Mouse (Mus musculus) CH12.LX (cell line): ENCODE measurements around the gene Dlg2.

Experiments
- CTCF ChIP-seq, 2 experiments: IDR thresholded peaks in 1 of 2; conservative IDR thresholded peaks in 1 of 2; 2 replicates each; pipeline ENCODE4 v1.5.1; 2011 to 2012; ENCODE audit warnings: low read depth in 2 of 2, low read length in 2 of 2, improper control_type of control experiment in 1 of 2, inconsistent platforms in 1 of 2, mild to moderate bottlenecking in 1 of 2, moderate library complexity in 1 of 2
- EP300 ChIP-seq: IDR thresholded peaks from 2 replicates; pipeline ENCODE4 v1.6.1; 2011; ENCODE audit warnings: low read length, improper control_type of control experiment
- JUN ChIP-seq: IDR thresholded peaks from 2 replicates; pipeline ENCODE4 v1.6.1; 2011; ENCODE audit warnings: low read depth, mild to moderate bottlenecking, low read length, improper control_type of control experiment, moderate library complexity; ENCODE audit not compliant: insufficient read depth
- KAT2A ChIP-seq: IDR thresholded peaks from 2 replicates; pipeline ENCODE4 v1.6.1; 2012; ENCODE audit warnings: low read length, improper control_type of control experiment, inconsistent platforms; ENCODE audit not compliant: insufficient replicate concordance
- MAX ChIP-seq: IDR thresholded peaks from 2 replicates; pipeline ENCODE4 v1.6.1; 2011; ENCODE audit warnings: low read length, improper control_type of control experiment
- POLR2A ChIP-seq: IDR thresholded peaks from 2 replicates; pipeline ENCODE4 v1.6.1; 2011; ENCODE audit warnings: low read depth, mild to moderate bottlenecking, improper control_type of control experiment, low read length
- POLR2AphosphoS2 ChIP-seq: IDR thresholded peaks from 2 replicates; pipeline ENCODE4 v1.6.1; 2011; ENCODE audit warnings: low read depth, low read length, improper control_type of control experiment
- RCOR1 ChIP-seq: conservative IDR thresholded peaks from 2 replicates; pipeline ENCODE4 v1.6.1; 2012; ENCODE audit warnings: low read depth, mild to moderate bottlenecking, inconsistent platforms, low read length, improper control_type of control experiment
- SIN3A ChIP-seq: IDR thresholded peaks from 2 replicates; pipeline ENCODE4 v1.6.1; 2012; ENCODE audit warnings: low read length, improper control_type of control experiment, inconsistent platforms
- TCF12 ChIP-seq: IDR thresholded peaks from 2 replicates; pipeline ENCODE4 v1.6.1; 2014; ENCODE audit warnings: low read depth, mild to moderate bottlenecking, inconsistent platforms, low read length, improper control_type of control experiment
- USF1 ChIP-seq: IDR thresholded peaks from 2 replicates; pipeline ENCODE4 v1.6.1; 2014; ENCODE audit warnings: low read depth, mild to moderate bottlenecking, inconsistent platforms, low read length, improper control_type of control experiment
- ZNF384 ChIP-seq: IDR thresholded peaks from 2 replicates; pipeline ENCODE4 v1.6.1; 2012; ENCODE audit warnings: low read depth, low read length, improper control_type of control experiment, inconsistent platforms

GRCm38 (mm10) chr7:91711184-91711583, 1234.7 kb downstream of the Dlg2 start:
- no peak for TF ChIP-seq CTCF (conservative IDR thresholded peaks at IDR 0.05 in 1 of 2, IDR thresholded peaks at IDR 0.05 in 1 of 2; ENCODE audit: low read depth in 2 of 2, low read length in 2 of 2)
- TF ChIP-seq POLR2AphosphoS2 = no peak
- TF ChIP-seq RCOR1 = no peak
- no peak for TF ChIP-seq KAT2A
- no peak for TF ChIP-seq POLR2A
- no peak for TF ChIP-seq EP300
- TF ChIP-seq MAX = no peak
- no peak for TF ChIP-seq JUN
- TF ChIP-seq USF1 = no peak
- no peak for TF ChIP-seq SIN3A
- TF ChIP-seq ZNF384 = no peak
- TF ChIP-seq TCF12 = no peak
